Mouse (Mus musculus) MEL (cell line): ENCODE measurements around the gene Mars2. TPM values are rescaled to one million over a fixed set of nuclear protein-coding genes. Genes with fewer than 3 reads are reported as not detected.

Source experiments
- DNase-seq: peaks from one replicate; pipeline ENCODE4 v3.0.0; 2011; ENCODE audit warnings: low read depth, low spot score
- H3K27ac ChIP-seq: 2 replicates; pipeline ENCODE4 v1.5.1; 2012; ENCODE audit warnings: low read depth, mild to moderate bottlenecking, control low read depth, low read length, moderate library complexity; ENCODE audit not compliant: control insufficient read depth
- H3K27me3 ChIP-seq, 2 experiments: fragments of 150-350 bp in 1 of 2; sonication (generic) in 1 of 2; 2 replicates each; pipeline ENCODE4 v1.6.1; 2012; ENCODE audit warnings: low read length in 2 of 2, mild to moderate bottlenecking in 2 of 2, improper control_type of control experiment in 1 of 2, moderate library complexity in 1 of 2; ENCODE audit not compliant: insufficient read depth in 2 of 2, control insufficient read depth in 1 of 2
- H3K36me3 ChIP-seq, 2 experiments: 2 replicates each; pipeline ENCODE4 v1.6.1; 2012 to 2014; ENCODE audit warnings: low read length in 2 of 2, improper control_type of control experiment in 1 of 2, inconsistent platforms in 1 of 2, mild to moderate bottlenecking in 1 of 2; ENCODE audit not compliant: insufficient read depth in 2 of 2, control insufficient read depth in 1 of 2
- H3K4me1 ChIP-seq, 2 experiments: fragments of 150-350 bp in 1 of 2; sonication (generic) in 1 of 2; 2 replicates each; pipeline ENCODE4 v1.6.1; 2012; ENCODE audit warnings: low read length in 2 of 2, improper control_type of control experiment in 1 of 2, mild to moderate bottlenecking in 1 of 2; ENCODE audit not compliant: insufficient read depth in 2 of 2, control insufficient read depth in 1 of 2
- H3K4me3 ChIP-seq, 2 experiments: fragments of 150-350 bp in 1 of 2; sonication (generic) in 1 of 2; 2 replicates each; pipeline ENCODE4 v1.5.1; 2012; ENCODE audit warnings: low read depth in 2 of 2, low read length in 2 of 2, mild to moderate bottlenecking in 2 of 2, moderate library complexity in 2 of 2, control low read depth in 1 of 2, improper control_type of control experiment in 1 of 2; ENCODE audit not compliant: control insufficient read depth in 1 of 2, insufficient read depth in 1 of 2
- H3K79me2 ChIP-seq: 2 replicates; pipeline ENCODE4 v1.6.1; 2012; ENCODE audit warnings: mild to moderate bottlenecking, low read length, moderate library complexity; ENCODE audit not compliant: control insufficient read depth, poor library complexity, insufficient read depth
- H3K9ac ChIP-seq: 2 replicates; pipeline ENCODE4 v1.6.1; 2012; ENCODE audit warnings: low read depth, mild to moderate bottlenecking, control low read depth, low read length, moderate library complexity; ENCODE audit not compliant: control insufficient read depth, poor library complexity, severe bottlenecking
- H3K9me3 ChIP-seq: fragments of 150-350 bp; sonication (generic); replicated peaks from 2 replicates; pipeline ENCODE4 v1.6.1; 2012; ENCODE audit warnings: mild to moderate bottlenecking, low read length, improper control_type of control experiment, moderate library complexity; ENCODE audit not compliant: insufficient read depth
- BHLHE40 ChIP-seq: IDR thresholded peaks from 2 replicates; pipeline ENCODE4 v1.6.1; 2012; ENCODE audit warnings: low read depth, mild to moderate bottlenecking, inconsistent platforms, low read length, improper control_type of control experiment, borderline replicate concordance
- CHD1 ChIP-seq: IDR thresholded peaks from 2 replicates; pipeline ENCODE4 v1.6.1; 2012; ENCODE audit warnings: low read depth, mild to moderate bottlenecking, inconsistent platforms, low read length, improper control_type of control experiment
- CHD2 ChIP-seq: IDR thresholded peaks from 2 replicates; pipeline ENCODE4 v1.6.1; 2011; ENCODE audit warnings: low read length, improper control_type of control experiment
- E2F4 ChIP-seq: IDR thresholded peaks from 2 replicates; pipeline ENCODE4 v1.6.1; 2011; ENCODE audit warnings: low read depth, low read length, improper control_type of control experiment, borderline replicate concordance
- ELF1 ChIP-seq: IDR thresholded peaks from 2 replicates; pipeline ENCODE4 v1.6.1; 2014; ENCODE audit warnings: low read depth, mild to moderate bottlenecking, inconsistent platforms, low read length, improper control_type of control experiment, moderate library complexity
- GABPA ChIP-seq: IDR thresholded peaks from 2 replicates; pipeline ENCODE4 v1.6.1; 2012; ENCODE audit warnings: low read depth, mild to moderate bottlenecking, inconsistent platforms, low read length, improper control_type of control experiment, moderate library complexity
- HCFC1 ChIP-seq: IDR thresholded peaks from 2 replicates; pipeline ENCODE4 v1.6.1; 2012; ENCODE audit warnings: low read depth, mild to moderate bottlenecking, inconsistent platforms, low read length, improper control_type of control experiment, moderate library complexity
- KAT2A ChIP-seq: conservative IDR thresholded peaks from 2 replicates; pipeline ENCODE4 v1.6.1; 2012; ENCODE audit warnings: low read depth, low read length, improper control_type of control experiment, inconsistent platforms
- MAFK ChIP-seq: IDR thresholded peaks from 2 replicates; pipeline ENCODE4 v1.6.1; 2011; ENCODE audit warnings: low read depth, mild to moderate bottlenecking, low read length, improper control_type of control experiment, borderline replicate concordance
- MAX ChIP-seq: IDR thresholded peaks from 2 replicates; pipeline ENCODE4 v1.6.1; 2011; ENCODE audit warnings: low read length, improper control_type of control experiment
- MXI1 ChIP-seq: IDR thresholded peaks from 2 replicates; pipeline ENCODE4 v1.6.1; 2011; ENCODE audit warnings: mild to moderate bottlenecking, low read depth, low read length, improper control_type of control experiment
- MYC ChIP-seq: IDR thresholded peaks from 2 replicates; pipeline ENCODE4 v1.6.1; 2011; ENCODE audit warnings: low read depth, mild to moderate bottlenecking, low read length, improper control_type of control experiment, moderate library complexity
- NRF1 ChIP-seq: IDR thresholded peaks from 2 replicates; pipeline ENCODE4 v1.6.1; 2014; ENCODE audit warnings: low read depth, mild to moderate bottlenecking, inconsistent platforms, low read length, improper control_type of control experiment, moderate library complexity; ENCODE audit not compliant: poor library complexity, insufficient read depth, severe bottlenecking
- POLR2A ChIP-seq, 2 experiments: IDR thresholded peaks; 2 replicates each; pipeline ENCODE4 v1.6.1; 2011 to 2012; ENCODE audit warnings: low read length in 2 of 2, mild to moderate bottlenecking in 2 of 2, control low read depth in 1 of 2, improper control_type of control experiment in 1 of 2, low read depth in 1 of 2, moderate library complexity in 1 of 2; ENCODE audit not compliant: control insufficient read depth in 1 of 2, insufficient read depth in 1 of 2, poor library complexity in 1 of 2
- POLR2AphosphoS5 ChIP-seq: IDR thresholded peaks from 2 replicates; pipeline ENCODE4 v1.6.1; 2012; ENCODE audit warnings: low read depth, borderline replicate concordance, mild to moderate bottlenecking, inconsistent platforms, low read length, moderate library complexity, mixed read lengths
- SIN3A ChIP-seq: IDR thresholded peaks from 2 replicates; pipeline ENCODE4 v1.6.1; 2012; ENCODE audit warnings: low read length, improper control_type of control experiment, inconsistent platforms
- SMC3 ChIP-seq: IDR thresholded peaks from 2 replicates; pipeline ENCODE4 v1.6.1; 2011; ENCODE audit warnings: low read depth, low read length, improper control_type of control experiment
- TAL1 ChIP-seq: IDR thresholded peaks from 2 replicates; pipeline ENCODE4 v1.6.1; 2012; ENCODE audit warnings: mild to moderate bottlenecking, inconsistent platforms, low read length, moderate library complexity, mixed read lengths
- TCF12 ChIP-seq: IDR thresholded peaks from 2 replicates; pipeline ENCODE4 v1.6.1; 2014; ENCODE audit warnings: low read depth, mild to moderate bottlenecking, inconsistent platforms, low read length, improper control_type of control experiment, moderate library complexity
- UBTF ChIP-seq: IDR thresholded peaks from 2 replicates; pipeline ENCODE4 v1.6.1; 2012; ENCODE audit warnings: low read depth, mild to moderate bottlenecking, inconsistent platforms, low read length, improper control_type of control experiment, moderate library complexity, borderline replicate concordance; ENCODE audit not compliant: insufficient read depth
- USF1 ChIP-seq: IDR thresholded peaks from 2 replicates; pipeline ENCODE4 v1.6.1; 2014; ENCODE audit warnings: low read depth, mild to moderate bottlenecking, inconsistent platforms, low read length, improper control_type of control experiment, moderate library complexity
- USF2 ChIP-seq, 2 experiments: IDR thresholded peaks; 2 replicates each; pipeline ENCODE4 v1.6.1; 2011 to 2012; ENCODE audit warnings: improper control_type of control experiment in 2 of 2, low read length in 2 of 2, borderline replicate concordance in 1 of 2, inconsistent platforms in 1 of 2, low read depth in 1 of 2, mild to moderate bottlenecking in 1 of 2; ENCODE audit not compliant: insufficient read depth in 1 of 2
- ZC3H11A ChIP-seq: IDR thresholded peaks from 2 replicates; pipeline ENCODE4 v1.6.1; 2012; ENCODE audit warnings: low read depth, mild to moderate bottlenecking, inconsistent platforms, low read length, improper control_type of control experiment
- ZNF384 ChIP-seq: IDR thresholded peaks from 2 replicates; pipeline ENCODE4 v1.6.1; 2012; ENCODE audit warnings: low read depth, mild to moderate bottlenecking, inconsistent platforms, low read length, improper control_type of control experiment
- polyA plus RNA-seq, 2 experiments: library from polyadenylated mRNA; stranded (reverse) in 1 of 2; unstranded in 1 of 2; fragments of >175 nt in 1 of 2; fragments of >200 nt in 1 of 2; gene quantifications; 2 replicates each; pipeline versions ENCODE4 v1.2.1 to v1.2.4; 2012; ENCODE audit warnings: low replicate concordance in 2 of 2, low read depth in 1 of 2; ENCODE audit not compliant: insufficient read length in 2 of 2, insufficient read depth in 1 of 2, missing spikeins in 1 of 2
- total RNA-seq: library from RNA; depleted of rRNA; stranded (reverse); fragments of 300-350 nt; gene quantifications from 2 replicates; pipeline ENCODE4 v1.2.3, GENCODE M21; 2012

Mars2 gene
- total and polyA plus RNA-seq, 3 experiments: 6.0 to 12.8 (median 7.6) TPM

DNA sequence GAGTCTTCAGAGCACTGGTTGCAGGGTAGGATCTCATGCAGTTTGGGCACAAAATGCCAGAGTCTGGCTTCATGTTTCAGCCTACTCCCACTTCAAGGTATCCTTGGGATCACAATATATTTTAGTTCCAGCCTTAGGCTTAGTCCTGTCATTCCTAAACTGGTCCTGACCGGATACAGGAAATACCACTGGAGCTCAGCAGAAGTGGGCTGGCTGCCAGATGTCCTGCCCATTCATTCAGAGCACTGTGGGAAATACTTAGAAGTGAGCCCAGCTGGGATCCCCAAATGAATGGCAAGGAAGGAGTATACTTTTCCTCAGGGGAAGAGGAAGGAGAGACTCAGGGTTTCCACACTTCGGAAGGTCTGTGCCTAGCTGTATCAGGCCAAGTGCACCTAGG is 43.7 kb upstream of the Mars2 start:
- TF ChIP-seq NRF1 (no peak), HCFC1 (no peak), KAT2A (no peak), POLR2AphosphoS5 (no peak), E2F4 (no peak), MAFK (no peak), USF2 (IDR thresholded peaks at IDR 0.05; ENCODE audit: borderline replicate concordance in 1 of 2, insufficient read depth in 1 of 2, low read depth in 1 of 2, low read length in 2 of 2) (no peak), ZC3H11A (no peak), POLR2A (IDR thresholded peaks at IDR 0.05; ENCODE audit: control insufficient read depth in 1 of 2, insufficient read depth in 1 of 2, low read depth in 1 of 2, low read length in 2 of 2, poor library complexity in 1 of 2) (no peak), BHLHE40 (no peak), GABPA (no peak), SMC3 (no peak), UBTF (no peak), MXI1 (no peak), ZNF384 (no peak), USF1 (no peak), CHD2 (no peak)

GRCm38 (mm10) chr1:55194064-55194915 is 42.7 kb upstream of the Mars2 start:
- Histone ChIP-seq H3K27ac (no peak overlapping the region), H3K4me1 (no peaks in the 10 kb centered on the region), H3K36me3 (peaks cover 0 to 3% of the 10 kb centered on the region in 2 experiments; a peak in 2 of 4 replicates), H3K9me3 (no peaks in the 10 kb centered on the region), H3K4me3 (no peak overlapping the region), H3K9ac (no peak overlapping the region), H3K27me3 (no peaks in the 10 kb centered on the region), H3K79me2 (no peaks in the 10 kb centered on the region)
- DNase-seq: no peak
- TF ChIP-seq MYC (no peak), TCF12 (no peak), MXI1 (no peak), TAL1 (no peak), MAFK (no peak), NRF1 (no peak), SIN3A (no peak), CHD1 (no peak), MAX (no peak), ELF1 (no peak), CHD2 (no peak), USF2 (IDR thresholded peaks at IDR 0.05; ENCODE audit: borderline replicate concordance in 1 of 2, insufficient read depth in 1 of 2, low read depth in 1 of 2, low read length in 2 of 2) (no peak), UBTF (no peak)

More for the DNA sequence above, 43.7 kb upstream of the Mars2 start:
- H3K79me2 ChIP-seq: no peaks in the 10 kb centered on the region
- H3K4me3 ChIP-seq: no peak overlapping the region
- H3K27me3 ChIP-seq: no peaks in the 10 kb centered on the region
- no peak for DNase-seq
- H3K9ac ChIP-seq: no peak overlapping the region
- H3K4me1 ChIP-seq: no peaks in the 10 kb centered on the region
- H3K27ac ChIP-seq: no peak overlapping the region
- H3K36me3 ChIP-seq: peaks cover 0 to 3% of the 10 kb centered on the region in 2 experiments; a peak in 2 of 4 replicates
- H3K9me3 ChIP-seq: no peaks in the 10 kb centered on the region
